Mouse (Mus musculus): ENCODE data around the gene Phc2.

Phc2 gene
- long read RNA-seq, experiment 1, partial matches to known transcripts, result 9 of 13 reads
- long read RNA-seq, experiment 1, other reads (novel, unspliced or antisense), result 3 of 13 reads
- long read RNA-seq, experiment 2, partial matches to known transcripts, result 2 of 9 reads
- long read RNA-seq, experiment 2, other reads (novel, unspliced or antisense), result 7 of 9 reads

GRCm38 (mm10) chr4:128654505-128655381 is at the start of gene Phc2:
Phc2 (plus strand) TSS chr4:128654702.
- intact Hi-C loops (cut with DNase I), result loop anchor here (5.0 kb wide), 2 partner anchors 37 to 43 kb away; partner anchors contain the start of gene Tlr12

- intact Hi-C loops (cut with DNase I), result no loop called here
Observed at GRCm38 (mm10) chr4:128606586-128606985, 47.9 kb upstream of the Phc2 start.

- intact Hi-C loops (cut with DNase I), result no loop called here
Observed at GRCm38 (mm10) chr4:128607661-128608060, 46.8 kb upstream of the Phc2 start.

DNA sequence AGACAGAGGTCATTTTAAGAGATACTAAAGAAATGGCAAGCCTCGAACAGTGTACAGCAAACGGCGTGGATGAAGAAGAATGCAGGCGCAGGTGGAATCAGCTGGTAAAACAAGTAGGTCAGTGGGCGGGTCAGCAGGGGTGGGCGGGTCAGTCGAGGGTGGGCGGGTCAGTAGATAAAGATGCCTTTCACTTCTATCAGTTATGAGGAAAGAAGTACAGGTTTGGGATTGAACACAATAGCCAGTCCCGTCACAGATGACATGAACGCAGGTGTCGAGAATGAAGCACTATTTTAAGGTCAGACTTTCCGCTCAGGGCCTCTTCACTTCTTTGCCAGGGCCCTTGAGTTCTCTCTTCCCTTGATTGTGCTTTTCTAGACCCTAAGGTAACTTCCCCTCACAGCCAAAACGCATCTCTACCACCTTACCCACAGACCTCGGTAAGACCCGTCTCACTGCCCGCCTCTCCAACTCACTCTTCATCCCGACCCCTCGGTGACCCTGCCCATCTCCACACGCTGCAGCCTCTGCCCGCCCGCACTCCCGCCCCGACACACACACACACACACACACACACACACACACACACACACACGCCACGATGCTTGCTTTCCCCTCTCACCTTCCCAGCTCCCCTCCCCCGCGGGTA is 45.1 kb upstream of the Phc2 start:
- intact Hi-C loops (cut with DNase I), result no loop called here

GRCm38 (mm10) chr4:128609925-128610402 is 44.5 kb upstream of the Phc2 start, which contains the start of gene Zscan20:
Zscan20 (minus strand) TSS chr4:128610098.
- intact Hi-C loops (cut with DNase I), result loop anchor here (5.0 to 10.0 kb wide), 2 partner anchors 97 to 165 kb away; no protein-coding TSS in a partner anchor

DNA sequence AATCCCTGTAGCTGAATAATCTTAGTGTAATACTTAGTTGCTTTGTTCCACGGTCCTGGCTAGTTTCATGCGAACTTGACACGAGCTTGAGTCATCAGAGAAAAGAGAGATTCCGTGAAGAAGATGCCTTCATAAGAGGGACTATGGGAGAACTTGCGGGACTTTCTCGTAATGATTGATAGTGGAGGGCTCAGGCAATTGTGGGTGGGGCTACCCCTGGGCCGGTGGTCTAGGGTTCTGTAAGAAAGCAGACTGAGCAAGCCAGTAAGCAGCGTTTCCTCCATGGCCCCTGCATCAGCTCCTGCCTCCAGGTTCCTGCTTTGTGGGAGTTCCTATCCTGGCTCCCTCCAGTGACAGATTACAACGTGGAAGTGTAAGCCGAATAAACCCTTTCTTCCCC is 43.8 kb upstream of the Phc2 start:
- intact Hi-C loops (cut with DNase I), result loop anchor here (5.0 to 10.0 kb wide), 2 partner anchors 97 to 164 kb away; no protein-coding TSS in a partner anchor

- intact Hi-C loops (cut with DNase I), result loop anchor here (5.0 to 10.0 kb wide), 2 partner anchors 96 to 163 kb away; no protein-coding TSS in a partner anchor
Observed at GRCm38 (mm10) chr4:128611726-128612125, 42.8 kb upstream of the Phc2 start.

- intact Hi-C loops (cut with DNase I), result loop anchor here (5.0 to 10.0 kb wide), 2 partner anchors 94 to 161 kb away; no protein-coding TSS in a partner anchor
Observed at GRCm38 (mm10) chr4:128613326-128613725, 41.2 kb upstream of the Phc2 start.

GRCm38 (mm10) chr4:128615761-128616160 is 38.7 kb upstream of the Phc2 start:
- intact Hi-C loops (cut with DNase I), result loop anchor here (5.0 to 10.0 kb wide), 3 partner anchors 37 to 242 kb away; partner anchors contain the start of gene Phc2

DNA sequence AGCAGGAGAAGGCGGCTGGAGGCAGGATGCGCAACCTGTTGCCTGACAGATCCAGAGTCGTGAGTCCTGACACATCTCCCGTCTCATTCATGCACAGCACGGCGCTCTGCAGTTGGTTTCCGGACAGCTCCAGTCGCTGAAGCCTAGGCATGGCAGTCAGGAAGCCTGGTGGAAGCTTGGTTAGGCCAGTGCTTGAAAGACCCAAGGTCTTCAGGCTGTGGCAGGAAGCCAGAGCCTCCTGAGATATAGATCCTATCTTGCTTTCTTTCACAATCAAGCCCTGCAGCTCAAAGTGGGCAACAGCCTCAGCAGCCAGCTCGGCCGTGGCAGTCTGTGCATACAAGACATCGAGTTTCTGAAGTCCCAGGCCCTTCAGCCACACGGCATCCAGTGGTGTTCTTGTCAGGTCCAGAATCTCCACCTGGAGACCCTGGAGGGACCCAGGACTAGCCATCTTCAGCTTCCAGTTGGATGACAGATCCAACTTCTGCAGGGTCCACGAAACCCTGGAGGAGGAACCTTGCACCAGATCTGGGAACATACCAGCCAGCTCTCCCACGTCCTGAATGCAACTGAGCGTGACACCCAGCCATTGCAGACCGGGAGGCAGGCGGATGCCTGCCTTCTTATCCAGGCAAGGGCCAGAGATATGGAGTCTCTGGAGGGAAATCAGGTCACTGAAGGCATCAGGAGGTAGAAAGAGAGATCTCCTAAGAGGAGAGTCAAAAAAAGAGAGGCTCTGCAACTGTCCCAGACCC is 37.0 kb upstream of the Phc2 start:
- intact Hi-C loops (cut with DNase I), result loop anchor here (5.0 to 10.0 kb wide), 3 partner anchors 35 to 240 kb away; partner anchors contain the start of gene Phc2

- intact Hi-C loops (cut with DNase I), result loop anchor here (5.0 to 10.0 kb wide), 3 partner anchors 34 to 239 kb away; partner anchors contain the start of gene Phc2
Observed at GRCm38 (mm10) chr4:128618246-128618911, 36.1 kb upstream of the Phc2 start, which contains the start of gene Tlr12. Tlr12 (minus strand) TSS chr4:128618619.

- intact Hi-C loops (cut with DNase I), result loop anchor here (5.0 to 10.0 kb wide), 3 partner anchors 33 to 238 kb away; partner anchors contain the start of gene Phc2
Observed at GRCm38 (mm10) chr4:128618963-128619362, 35.5 kb upstream of the Phc2 start.

- intact Hi-C loops (cut with DNase I), result no loop called here
Observed at GRCm38 (mm10) chr4:128620572-128620971, 33.9 kb upstream of the Phc2 start.

GRCm38 (mm10) chr4:128621109-128621508 is 33.4 kb upstream of the Phc2 start:
- intact Hi-C loops (cut with DNase I), result no loop called here

GRCm38 (mm10) chr4:128635451-128635850 is 19.1 kb upstream of the Phc2 start:
- intact Hi-C loops (cut with DNase I), result no loop called here

DNA sequence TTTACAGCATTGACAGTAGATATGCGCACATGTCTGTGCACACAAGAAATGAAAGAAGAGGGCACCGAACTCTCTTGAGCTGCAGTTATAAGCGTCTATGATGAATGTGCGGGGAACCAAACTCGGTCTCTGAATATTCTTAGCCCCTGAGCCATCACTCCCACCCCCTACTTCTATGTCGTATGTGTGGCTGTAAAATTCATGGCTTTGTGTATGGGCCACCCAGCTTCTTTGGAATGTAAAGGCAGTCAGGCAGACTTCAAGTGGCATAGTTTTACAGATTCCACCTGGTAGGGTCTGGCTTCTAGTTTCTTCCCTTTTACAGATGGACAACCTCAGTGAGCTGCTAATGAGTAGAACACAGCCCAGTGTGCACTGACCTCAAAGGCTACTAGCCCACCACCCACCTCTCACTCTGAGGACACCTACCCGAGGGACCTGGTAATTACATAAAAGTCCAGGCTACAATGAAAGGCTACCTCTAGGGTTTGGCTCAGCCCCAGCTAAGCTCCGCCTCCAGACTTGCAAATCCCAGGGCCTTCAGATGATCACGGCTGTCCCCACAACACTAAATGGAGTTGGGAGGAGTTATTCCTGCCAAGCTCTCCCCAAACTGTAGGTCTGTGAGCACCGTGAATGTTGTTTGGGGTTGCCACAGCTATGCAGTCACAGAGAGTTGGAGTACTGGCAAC is 18.5 kb upstream of the Phc2 start:
- intact Hi-C loops (cut with DNase I), result no loop called here

- intact Hi-C loops (cut with DNase I), result no loop called here
Observed at GRCm38 (mm10) chr4:128637250-128637649, 17.3 kb upstream of the Phc2 start.

DNA sequence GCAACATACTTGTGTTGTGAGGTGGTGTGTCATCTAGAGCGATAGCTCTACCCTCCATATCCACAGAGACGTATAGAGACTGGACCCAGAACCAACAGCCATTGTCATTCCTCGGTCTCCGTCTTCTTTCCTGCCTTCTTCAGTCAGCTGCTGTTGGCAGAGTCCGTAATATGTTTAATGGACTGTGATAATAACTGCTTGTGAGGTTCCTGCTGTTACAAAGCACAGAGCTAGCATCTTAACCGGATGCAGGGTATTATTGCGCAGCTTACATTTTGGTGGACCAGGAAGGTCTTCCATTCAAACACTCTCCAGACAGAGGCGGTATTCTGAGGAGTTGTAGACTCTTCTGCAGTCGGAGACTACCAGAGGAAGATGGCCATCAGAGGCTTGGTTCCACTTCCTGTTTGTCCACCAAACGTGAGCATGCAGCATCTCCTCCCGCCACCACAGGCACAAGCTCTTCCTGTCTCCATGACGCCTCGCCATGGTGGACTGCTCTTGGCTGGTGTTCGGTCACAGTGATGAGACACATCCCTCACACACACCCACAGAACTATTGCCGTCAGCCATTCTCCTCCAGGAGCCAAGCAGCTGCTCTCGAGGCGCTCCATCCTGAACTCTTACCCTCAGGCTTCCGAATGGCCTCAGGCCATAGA is 16.1 kb upstream of the Phc2 start:
- intact Hi-C loops (cut with DNase I), result no loop called here

All from adrenal gland (tissue).